Mouse (Mus musculus): ENCODE results near the gene Chpt1.
"Not testable (repeated sequence)": the region's sequence is repeated elsewhere in the genome, so short reads cannot be mapped to it uniquely, and the experiment has no call there.

Gene Chpt1

DNA sequence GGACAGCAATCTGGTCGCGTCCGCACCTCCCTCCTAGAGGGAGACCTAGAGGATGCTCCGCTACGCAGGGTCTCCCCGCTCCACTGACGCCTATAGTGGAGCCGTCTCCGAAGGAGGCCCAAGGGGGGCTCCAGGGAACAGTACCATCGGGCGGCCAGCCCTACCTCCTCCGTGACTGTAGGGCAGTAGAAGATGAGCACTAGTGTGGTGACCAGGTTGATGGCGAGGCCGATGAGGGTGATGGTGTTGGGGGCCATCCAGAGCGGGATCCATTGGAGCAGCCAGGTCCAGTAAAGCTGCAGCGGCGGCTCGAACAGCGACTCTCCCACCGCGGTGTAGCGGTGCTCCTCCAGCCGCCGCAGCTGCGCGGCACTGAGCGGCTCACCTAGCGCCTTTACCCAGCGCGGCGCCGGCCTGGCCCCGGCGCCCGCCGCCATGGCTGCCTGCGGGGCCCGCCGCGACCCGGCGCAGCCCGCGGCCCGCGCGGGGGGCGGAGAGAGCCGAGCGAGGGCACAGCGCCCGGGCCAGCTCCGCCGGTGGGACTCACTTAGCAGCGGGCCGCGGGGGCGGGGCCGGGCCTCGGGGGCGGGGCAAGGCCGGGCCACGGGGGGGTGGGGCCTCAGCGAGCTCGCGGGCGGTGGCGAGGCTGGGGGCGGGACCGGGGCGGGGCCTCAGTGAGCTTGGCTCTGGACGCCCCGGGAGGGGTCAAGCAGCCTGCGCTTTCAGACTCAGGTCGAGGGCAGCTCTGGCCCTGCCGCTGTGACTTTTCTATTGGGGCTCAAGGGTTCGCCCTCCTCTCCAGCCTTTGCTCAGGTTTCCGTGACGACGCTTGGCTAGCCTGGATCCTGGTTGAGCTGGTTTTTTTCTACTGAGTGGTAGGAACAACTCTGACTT lies at the start of gene Chpt1:
Gene Chpt1, minus strand, starts transcription at position 653 of the 894 bp plus-strand sequence.
- peak; percentile 63 to 77 for DNase-seq (ENCODE audit: low spot score in 2 of 2)

GRCm38 (mm10) chr10:88552738-88553137 lies 48.9 kb upstream of the Chpt1 start:
- no peak for DNase-seq (ENCODE audit: low spot score in 2 of 2)

GRCm38 (mm10) chr10:88550225-88550624 lies 46.4 kb upstream of the Chpt1 start:
- no peak for DNase-seq (ENCODE audit: low spot score in 2 of 2)

- DNase-seq (ENCODE audit: low spot score in 2 of 2): no peak
Measured at GRCm38 (mm10) chr10:88547635-88548034, 43.8 kb upstream of the Chpt1 start.

DNA sequence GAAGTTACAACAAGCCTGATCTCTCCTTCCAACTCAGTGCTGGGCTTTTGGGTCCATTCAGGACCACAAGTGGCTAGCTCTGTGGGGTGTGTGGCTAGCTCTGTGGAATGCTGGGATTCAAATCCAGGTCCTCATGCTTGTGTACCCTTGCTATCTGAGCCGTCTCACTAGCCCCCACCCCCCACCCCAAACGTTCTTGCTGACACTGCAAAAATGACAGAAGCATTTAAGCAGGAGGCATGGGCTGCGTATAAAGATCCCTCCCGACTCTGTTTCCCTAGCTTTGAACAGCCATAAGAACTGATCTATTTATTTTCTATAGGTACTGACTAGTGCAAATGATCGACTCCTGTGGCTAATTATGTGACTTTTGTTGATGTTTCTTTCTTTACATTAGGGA lies 26.8 kb upstream of the Chpt1 start:
- no peak for DNase-seq (ENCODE audit: low spot score in 2 of 2)

DNA sequence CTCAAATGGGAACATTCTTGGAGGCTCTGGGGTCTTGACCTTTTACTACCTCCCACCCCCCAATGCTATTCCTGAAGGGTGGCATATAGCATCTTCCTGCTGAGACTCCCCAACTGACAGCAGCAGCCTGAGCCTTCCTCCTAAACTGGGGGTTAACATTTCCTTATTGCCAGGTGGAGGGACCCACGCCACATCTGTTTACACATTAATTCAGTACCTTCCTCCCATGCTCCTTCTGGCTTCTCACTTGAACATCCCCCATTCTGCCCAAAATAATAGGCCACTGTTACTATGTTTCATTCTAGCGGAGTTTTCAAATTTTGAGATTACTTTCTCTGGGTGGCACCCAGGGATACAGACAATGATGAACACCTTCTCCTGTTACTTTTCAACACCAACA lies 20.1 kb upstream of the Chpt1 start:
- no peak for DNase-seq (ENCODE audit: low spot score in 2 of 2)

DNA sequence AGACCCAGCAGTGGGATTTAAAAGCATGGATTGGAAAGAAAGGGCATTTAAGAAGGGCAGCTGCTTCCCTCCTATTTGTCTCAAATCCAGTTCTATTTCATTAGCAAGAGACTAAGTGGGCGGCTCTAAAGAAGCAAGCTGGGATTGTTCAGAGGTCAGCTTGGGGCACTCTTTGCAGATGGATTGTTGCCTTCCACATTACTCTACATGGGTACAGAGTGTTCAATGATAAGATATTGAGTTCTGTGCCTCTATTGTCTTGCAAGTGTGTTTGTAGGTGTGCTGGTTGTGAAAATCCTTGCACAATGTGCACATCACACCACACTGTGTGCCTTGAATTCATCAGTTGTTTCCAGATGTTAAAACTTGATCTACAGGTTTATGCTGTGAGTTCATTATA lies 19.3 kb upstream of the Chpt1 start:
- DNase-seq (ENCODE audit: low spot score in 2 of 2): no peak

GRCm38 (mm10) chr10:88522795-88523194 lies 18.9 kb upstream of the Chpt1 start:
- DNase-seq (ENCODE audit: low spot score in 2 of 2): no peak

- DNase-seq (ENCODE audit: low spot score in 2 of 2): not testable (repeated sequence)
Measured at GRCm38 (mm10) chr10:88515049-88515448, 11.2 kb upstream of the Chpt1 start.

GRCm38 (mm10) chr10:88514495-88514894 lies 10.6 kb upstream of the Chpt1 start:
- DNase-seq (ENCODE audit: low spot score in 2 of 2): peak; percentile 35 to 37

DNA sequence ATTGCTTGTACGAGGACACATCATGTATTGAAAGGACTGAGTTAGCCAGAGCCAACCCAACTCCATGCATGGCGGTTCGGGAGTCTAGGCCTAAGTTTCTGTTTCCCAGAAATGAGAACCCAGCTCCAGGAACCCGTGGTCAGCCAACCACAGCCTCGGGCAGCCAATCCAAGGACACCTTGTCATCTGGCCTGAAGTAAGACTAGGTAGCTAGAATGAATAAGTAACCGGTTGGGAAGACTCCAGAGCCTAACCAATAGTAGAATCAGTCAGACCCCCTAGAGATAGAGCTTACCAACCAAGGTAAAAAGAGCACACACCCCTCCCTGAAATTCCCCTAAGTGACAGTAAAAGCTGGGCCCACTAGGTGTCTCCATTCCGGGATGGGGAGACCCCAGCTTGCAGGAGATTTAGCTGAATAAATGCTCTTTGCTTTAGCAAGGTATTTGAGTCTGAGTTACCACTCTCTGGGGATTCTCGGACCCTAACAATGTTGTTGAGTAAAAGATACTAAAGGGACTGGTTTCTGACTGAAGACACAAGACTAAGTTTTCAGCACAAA lies 9.8 kb upstream of the Chpt1 start:
- DNase-seq (ENCODE audit: low spot score in 2 of 2): no peak

DNA sequence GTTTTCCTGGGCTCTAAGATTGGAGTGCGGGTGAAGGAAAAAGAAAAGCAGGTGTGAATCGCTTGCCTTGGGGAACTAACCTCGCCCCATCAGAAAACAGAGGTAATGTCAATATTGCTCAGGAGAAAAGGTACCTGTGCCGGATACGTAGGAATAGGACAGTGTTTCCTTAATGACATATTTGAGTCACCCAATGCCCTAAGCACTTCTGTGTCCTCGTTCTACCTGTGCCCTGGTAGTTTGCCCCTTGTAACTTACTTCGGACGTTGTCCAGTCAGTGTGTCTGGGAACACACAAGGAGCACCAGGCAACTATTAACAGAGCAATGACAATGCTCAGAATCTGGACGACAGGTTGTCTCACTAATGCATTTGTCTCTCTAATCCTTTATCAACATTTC lies 7.5 kb upstream of the Chpt1 start:
- no peak for DNase-seq (ENCODE audit: low spot score in 2 of 2)

- DNase-seq (ENCODE audit: low spot score in 2 of 2): no peak
Measured at GRCm38 (mm10) chr10:88510503-88511271, 6.8 kb upstream of the Chpt1 start.

DNA sequence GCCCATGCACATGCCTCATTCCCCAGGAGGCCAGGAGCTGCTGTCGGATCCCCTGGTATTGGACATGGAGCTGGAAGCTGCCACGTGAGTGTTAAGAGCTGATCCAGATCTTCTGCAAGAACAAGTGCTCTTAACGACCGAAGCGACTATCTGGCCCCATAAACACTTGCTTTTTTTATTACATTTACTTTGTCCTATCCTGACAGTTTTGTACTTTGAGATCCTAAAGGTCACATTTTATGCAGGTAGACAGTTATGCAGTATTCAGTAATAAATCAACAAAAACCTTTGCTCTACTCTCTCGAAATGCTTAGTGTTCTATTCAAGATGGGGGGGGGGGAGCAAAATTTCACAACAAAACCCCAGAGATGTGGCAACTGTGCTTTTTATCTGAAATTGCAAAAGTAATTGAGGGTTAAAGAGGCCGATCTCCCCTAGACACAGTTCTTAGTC lies 3.8 kb upstream of the Chpt1 start:
- no peak for DNase-seq (ENCODE audit: low spot score in 2 of 2)

- DNase-seq (ENCODE audit: low spot score in 2 of 2): no peak
Measured at GRCm38 (mm10) chr10:88505256-88505655, 1.4 kb upstream of the Chpt1 start.

DNA sequence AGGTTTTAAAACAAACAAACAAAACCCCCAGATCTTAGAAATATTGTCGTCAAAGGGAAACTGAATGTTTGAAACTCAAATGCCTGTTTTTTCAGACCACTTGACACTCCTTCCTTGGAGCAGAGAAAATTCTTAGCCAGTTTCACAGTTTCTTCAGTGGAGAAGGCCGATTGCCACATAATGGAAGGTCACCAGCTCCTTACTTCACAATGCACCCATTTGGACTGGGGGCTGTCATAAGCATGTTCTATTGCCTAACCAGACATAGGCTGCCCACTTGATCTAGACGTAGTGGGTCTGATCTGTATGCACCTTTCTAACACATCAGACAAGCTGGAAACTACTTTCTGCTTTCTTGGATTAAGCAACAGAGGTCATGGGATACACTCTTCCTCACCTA lies 608 bp upstream of the Chpt1 start:
- DNase-seq (ENCODE audit: low spot score in 2 of 2): no peak

- no peak for DNase-seq (ENCODE audit: low spot score in 2 of 2)
Measured at GRCm38 (mm10) chr10:88502919-88503318, 954 bp downstream of the Chpt1 start.

GRCm38 (mm10) chr10:88501886-88502765 lies 1.7 kb downstream of the Chpt1 start:
- no peak for DNase-seq (ENCODE audit: low spot score in 2 of 2)

DNA sequence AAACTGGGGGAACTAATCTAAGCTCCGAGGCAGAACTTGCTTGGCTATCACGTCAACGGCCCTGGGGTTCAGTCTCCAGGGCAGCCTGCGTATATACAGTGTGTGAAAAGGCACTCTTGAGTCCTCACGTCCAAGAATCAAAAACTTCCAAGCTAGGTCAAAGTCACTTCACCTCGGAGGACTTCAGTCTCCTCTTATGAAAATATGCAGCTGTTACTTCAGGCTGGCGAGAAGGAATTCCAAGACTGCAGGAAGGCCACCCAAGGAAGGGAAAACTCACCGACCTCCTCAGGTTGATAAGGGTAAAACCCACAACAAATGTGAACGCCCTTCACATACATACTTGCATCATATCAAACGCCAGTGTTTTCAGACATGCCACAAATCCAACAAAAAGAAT lies 2.5 kb downstream of the Chpt1 start:
- DNase-seq (ENCODE audit: low spot score in 2 of 2): no peak

GRCm38 (mm10) chr10:88499993-88500392 lies 3.9 kb downstream of the Chpt1 start:
- DNase-seq (ENCODE audit: low spot score in 2 of 2): no peak

- DNase-seq (ENCODE audit: low spot score in 2 of 2): no peak
Measured at GRCm38 (mm10) chr10:88496864-88497564, 6.9 kb downstream of the Chpt1 start.
